Mouse (Mus musculus): ENCODE measurements around the gene Gad1. TPM values are rescaled to one million over a fixed set of nuclear protein-coding genes. Genes with fewer than 3 reads are reported as not detected.

Gene Gad1
- total RNA-seq, 1 experiment from 2014 or later: 0.89 TPM

DNA sequence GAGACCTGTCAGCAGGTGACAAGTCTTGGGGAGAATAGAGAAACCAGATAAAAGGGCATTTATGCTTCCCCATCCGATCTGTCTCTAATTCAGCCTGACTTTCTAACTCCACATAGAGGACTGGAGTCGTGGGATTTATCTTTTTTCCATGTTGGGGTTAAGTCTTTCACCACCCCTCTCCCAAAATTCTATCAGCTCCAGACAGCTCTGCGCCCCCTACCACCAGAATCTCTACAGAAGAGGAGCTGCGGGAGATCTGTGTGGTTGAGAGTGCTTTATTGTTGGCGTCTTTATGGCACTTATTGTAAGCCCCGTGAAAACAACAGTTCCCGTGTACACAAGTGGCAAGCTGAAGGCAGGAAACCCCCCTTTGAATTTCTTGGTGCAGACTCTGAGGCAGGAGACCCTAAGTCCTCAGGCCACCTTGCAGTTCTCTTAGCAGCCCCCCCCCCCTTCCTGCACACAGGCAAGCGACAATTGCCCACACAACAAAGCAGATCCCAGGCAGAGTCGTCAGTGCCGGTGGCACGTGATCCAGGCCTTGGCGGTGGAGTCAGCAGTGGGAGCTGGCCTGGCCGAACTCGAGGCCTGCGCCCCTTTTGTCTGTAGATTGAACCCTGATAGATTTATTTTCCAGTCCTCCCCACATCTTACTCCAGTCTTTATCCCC lies 11.9 kb downstream of the Gad1 start:
- DNase-seq: no peak

DNA sequence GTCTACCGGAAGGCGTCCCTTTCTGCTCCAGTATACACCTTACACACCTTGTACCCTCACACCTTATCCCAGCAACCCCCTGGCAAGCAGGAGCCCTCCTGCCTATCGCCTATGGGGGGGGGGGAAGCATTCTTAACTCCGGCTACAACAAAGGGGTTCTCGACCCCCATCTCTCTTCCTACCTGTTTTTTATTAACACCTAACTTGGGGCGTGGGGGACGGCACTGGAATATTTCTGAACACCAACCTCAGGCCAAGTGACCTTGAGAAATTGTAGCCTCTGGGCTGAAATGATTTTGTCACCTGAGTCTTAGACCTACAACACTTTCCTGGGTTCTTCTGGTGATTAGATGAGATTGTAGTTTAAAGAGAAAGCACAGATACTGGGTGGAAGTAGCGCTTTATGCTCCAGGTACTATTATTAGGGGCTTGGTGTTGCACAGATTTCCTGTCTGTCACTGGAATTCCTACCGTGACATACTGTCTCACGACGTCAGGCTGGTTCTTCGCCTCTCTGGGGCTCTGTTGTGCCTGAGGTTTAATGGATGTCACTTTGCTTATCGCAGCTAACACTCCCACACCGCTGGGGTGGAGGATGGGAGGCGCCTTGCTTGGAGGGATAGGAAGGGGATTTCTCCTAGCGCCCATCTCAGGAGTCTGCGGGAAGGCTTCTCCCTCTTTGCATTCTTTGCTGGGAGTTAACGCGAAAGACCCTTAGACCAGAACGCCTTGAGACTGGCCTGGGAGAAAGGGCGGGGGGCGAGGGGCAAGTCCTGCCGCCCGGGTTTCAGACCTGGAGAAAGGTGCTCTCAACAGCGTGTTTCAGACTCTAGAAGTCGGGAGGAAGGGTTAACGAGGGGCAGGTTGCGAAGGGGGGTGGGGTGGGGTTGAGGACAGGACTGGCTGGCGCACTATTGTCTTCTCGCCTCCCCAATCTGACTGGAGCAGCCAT lies 13.1 kb downstream of the Gad1 start:
- no peak for DNase-seq

- DNase-seq: no peak
Observed at GRCm38 (mm10) chr2:70566603-70566981, 13.7 kb downstream of the Gad1 start.

DNA sequence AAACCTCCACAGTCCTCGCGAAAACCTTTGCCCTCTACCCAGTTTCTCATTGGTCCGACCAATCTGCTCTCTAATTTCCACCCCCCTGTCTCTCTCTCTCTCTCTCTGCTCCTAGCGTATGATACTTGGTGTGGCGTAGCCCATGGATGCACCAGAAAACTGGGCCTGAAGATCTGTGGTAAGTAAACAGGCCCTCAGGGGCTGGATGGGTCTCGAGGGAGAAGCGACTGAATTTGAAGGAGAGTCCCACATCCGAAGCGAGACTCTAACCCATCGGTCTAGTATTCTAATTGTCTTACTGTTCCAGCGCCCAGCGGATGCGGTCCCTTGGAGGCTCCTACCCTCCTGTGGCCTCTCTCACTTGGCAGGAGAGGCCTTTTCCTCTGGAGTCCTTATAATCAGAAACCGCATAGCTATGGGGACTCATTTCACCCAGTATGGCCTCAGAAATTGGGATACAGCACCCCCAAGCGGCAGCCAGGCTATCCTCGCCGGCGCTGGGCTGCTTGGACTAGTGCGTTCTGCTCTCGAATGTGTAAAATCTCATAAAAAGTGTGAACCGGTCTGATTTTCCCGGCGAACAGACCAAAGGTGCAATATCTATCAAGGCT lies 14.3 kb downstream of the Gad1 start:
- peak; percentile 81 for DNase-seq

DNA sequence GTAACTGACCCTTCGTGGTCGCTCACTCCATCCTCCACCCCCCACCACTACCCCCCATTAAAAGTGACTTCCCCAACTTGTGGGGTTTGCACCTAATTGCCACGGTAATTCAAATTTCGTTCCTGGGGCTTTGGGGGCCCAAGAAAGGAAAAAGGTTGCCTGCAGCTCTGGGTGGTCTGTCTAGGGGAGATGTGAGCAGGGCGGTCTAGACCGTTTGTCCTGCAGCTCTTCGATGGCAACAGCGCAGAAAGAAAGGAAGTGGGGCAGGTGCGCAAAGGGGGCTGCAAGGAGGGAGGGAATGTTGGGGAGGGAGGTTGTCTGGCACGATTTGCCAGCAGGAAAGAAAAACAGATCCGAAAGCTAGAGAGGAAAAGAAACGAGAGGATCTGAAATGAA lies 14.8 kb downstream of the Gad1 start:
- DNase-seq: no peak

DNA sequence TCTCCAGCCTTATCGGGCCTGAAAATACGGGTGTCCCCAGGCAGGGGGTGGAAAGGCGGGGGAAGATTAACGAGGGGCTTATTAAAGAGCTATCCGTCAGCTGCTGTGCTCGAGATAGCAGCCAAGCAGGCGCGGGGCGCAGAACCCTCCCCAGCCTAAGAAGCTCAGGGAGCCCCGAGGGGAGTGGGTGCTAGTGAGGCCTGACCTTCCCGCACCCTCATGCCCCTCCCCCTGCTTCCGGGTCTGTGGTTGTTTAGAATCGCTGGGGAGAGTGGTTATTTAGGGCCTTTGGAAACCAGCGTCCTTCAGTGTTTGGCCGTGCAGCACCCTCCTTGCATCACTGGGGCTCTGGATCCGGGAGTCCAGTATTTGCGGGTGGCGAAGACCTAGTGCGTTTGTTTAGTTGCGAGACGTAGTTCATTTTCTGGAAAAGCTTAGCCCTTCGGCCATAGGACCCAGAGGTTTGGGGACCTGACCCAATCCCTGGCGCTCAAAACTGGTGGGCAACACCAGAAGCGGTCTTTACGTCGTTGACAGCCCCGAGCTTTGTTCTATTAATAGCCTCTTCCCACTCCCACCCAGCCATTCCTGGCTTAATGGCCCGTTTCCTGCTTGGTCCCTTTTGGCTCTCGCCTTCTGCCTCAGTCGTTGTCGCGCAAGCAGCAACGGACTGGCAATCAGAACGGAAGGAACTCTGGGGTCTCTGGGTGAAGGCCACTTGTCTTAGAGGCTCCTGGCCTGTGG lies 15.5 kb downstream of the Gad1 start:
- no peak for DNase-seq

- no peak for DNase-seq
Observed at GRCm38 (mm10) chr2:70571698-70572097, 18.8 kb downstream of the Gad1 start.

DNA sequence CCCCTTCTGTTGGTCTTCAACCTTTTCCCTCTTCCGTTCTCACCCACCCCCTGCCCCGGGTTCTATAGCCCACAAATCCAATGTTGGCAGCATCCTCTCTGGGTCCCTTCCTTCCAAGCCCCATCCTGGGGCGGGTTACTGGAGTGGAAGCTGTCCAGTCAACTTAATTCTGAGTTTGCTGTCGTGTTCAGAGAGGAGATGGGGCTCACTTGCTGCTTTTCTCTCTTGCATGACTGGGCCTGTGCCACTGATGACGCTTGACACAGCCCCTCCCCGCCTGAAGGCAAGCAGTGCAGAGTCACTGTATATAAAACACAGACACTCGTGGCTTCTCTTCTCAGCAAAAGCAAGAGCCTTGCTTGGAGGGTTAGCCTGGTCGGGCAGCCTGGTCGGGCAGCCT lies 19.4 kb downstream of the Gad1 start:
- no peak for DNase-seq

DNA sequence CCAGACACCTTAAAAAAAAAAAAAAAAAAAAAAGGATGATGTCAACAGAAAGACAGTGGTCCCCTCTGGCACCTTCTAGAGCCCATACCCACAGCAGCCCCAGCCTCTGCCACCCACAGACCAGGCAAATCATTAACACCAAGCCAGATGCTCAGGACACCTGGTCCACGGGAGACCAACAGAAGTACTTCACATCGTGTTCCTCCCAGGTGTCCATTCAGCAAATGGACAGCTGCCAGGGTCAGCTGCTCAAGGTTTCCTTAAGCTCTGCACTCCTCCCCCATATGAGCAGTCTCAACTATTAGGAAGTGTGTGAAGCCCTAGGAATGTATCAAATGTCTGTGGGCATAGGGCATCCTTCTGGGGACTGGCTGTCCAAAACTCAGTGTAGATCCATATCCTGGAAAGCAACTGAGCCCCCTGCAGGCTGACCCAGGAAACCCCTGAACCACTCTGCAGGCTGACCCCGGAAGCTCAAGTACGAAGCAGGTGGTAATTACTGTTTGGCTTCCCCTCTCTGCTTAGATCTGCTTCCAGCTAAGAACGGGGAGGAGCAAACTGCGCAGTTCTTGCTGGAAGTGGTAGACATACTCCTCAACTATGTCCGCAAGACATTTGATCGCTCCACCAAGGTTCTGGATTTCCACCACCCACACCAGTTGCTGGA lies 20.8 kb downstream of the Gad1 start:
- DNase-seq: no peak

GRCm38 (mm10) chr2:70588200-70588599 lies 35.3 kb downstream of the Gad1 start:
- DNase-seq: no peak

DNA sequence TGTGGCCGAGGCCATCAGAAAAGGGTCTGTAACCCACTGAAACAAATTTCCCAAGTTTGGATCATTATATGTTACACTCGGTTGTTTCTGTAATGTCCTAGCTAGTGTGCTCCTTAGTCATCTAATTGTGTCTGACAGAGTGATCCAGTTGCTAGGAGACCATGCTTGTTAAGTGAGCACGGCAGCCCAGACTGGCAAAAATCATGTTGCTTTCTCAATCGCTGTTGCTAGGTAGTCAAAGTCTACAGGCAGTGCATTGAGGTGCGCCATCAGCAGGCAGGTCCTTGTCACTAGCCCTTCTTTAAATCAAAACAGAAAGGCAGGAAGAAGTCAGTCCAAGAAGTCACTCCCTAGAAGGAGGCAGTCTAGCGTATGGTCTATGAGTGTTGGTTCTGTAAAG lies 39.6 kb downstream of the Gad1 start:
- DNase-seq: no peak

- no peak for DNase-seq
Observed at GRCm38 (mm10) chr2:70593670-70594069, 40.8 kb downstream of the Gad1 start.

DNA sequence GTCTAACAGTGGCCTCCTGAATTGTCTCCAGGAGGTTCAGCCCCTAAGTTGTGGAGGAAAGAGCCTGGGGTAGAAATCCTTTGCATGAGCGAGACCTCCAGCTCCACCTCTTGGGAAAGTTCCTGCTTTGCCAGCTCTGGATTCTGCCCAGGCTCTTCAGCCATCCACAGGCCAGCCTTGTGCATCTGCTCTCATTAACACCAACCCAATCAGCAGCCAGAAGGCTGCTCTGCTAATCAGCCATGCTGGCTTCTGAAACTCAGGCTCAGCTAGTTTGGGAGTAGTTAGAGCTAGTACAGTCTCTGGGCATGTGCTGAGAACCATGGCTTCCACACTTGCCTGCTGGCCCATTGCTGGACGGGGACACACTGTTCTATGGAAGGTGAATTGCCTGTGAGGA lies 43.0 kb downstream of the Gad1 start:
- no peak for DNase-seq

GRCm38 (mm10) chr2:70609769-70610168 lies 56.9 kb downstream of the Gad1 start:
- no peak for DNase-seq

- DNase-seq: no peak
Observed at GRCm38 (mm10) chr2:70614745-70615351, 62.0 kb downstream of the Gad1 start.

DNA sequence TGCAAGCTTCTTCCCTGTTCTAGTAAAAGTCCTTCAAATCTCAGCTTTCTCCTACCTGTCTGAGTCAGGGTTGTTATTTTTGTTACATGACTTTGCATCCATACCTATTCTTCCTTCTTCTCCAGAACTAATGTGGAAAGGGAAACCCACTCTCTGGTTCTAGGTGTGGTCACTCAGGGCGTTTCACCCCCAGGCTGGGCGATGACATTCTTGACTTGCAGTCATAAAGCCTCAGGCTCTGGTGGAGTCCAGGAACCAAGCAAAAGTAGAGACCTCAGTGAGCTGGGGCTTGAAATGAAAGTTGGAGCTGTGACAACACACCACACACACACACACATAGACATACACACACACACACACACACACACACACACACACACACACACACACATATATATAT lies 63.2 kb downstream of the Gad1 start:
- no peak for DNase-seq

- no peak for DNase-seq
Observed at GRCm38 (mm10) chr2:70616617-70617016, 63.7 kb downstream of the Gad1 start.

GRCm38 (mm10) chr2:70619232-70619835 lies 66.5 kb downstream of the Gad1 start:
- DNase-seq: no peak

- peak; percentile 75 for DNase-seq
Observed at GRCm38 (mm10) chr2:70620225-70620624, 67.4 kb downstream of the Gad1 start.

- no peak for DNase-seq
Observed at GRCm38 (mm10) chr2:70622244-70622643, 69.4 kb downstream of the Gad1 start.

DNA sequence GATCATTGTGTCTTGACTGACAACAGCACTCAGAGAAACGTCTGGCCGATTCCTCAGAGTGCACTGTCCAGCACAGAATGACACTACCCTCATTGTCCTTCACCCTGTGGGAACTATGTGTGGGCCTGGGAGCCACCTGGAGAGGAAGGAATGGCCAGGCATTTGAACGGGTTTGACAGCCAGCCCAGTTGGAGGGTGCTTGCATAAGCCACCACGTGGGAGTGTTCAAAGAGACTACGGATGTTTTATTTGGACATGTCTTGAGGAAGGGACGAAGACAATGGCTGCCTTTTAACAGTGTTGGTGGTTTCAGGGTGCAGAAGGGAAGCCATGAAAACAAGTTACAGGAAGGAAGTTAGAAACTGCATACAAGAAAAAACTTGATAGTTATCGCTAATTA lies 72.9 kb downstream of the Gad1 start:
- no peak for DNase-seq
